Mouse (Mus musculus) intestine, postnatal 0 days (tissue): Measurements from ENCODE around the gene Nit1. TPM values are rescaled to one million over a fixed set of nuclear protein-coding genes. Genes with fewer than 3 reads are reported as not detected.

ENCODE experiments used
- ATAC-seq: fragments of 200-750 bp; cut with Nextera tagmentation; 2 replicates; pipeline ENCODE4 v1.8.0; 2017; ENCODE audit warnings: mild to moderate bottlenecking, moderate TSS enrichment, moderate library complexity
- H3K27ac ChIP-seq: fragments of 300-500 bp; sonication (generic); 2 replicates; pipeline ENCODE4 v1.5.1; 2014; ENCODE audit warnings: mild to moderate bottlenecking, low read depth, low read length, moderate library complexity
- H3K27me3 ChIP-seq: fragments of 300-500 bp; sonication (generic); replicated peaks from 2 replicates; pipeline ENCODE4 v1.6.1; 2014; ENCODE audit warnings: low read length, mixed read lengths; ENCODE audit not compliant: control insufficient read depth, insufficient read depth
- H3K36me3 ChIP-seq: fragments of 300-500 bp; sonication (generic); 2 replicates; pipeline ENCODE4 v1.6.1; 2014; ENCODE audit warnings: mild to moderate bottlenecking, moderate library complexity; ENCODE audit not compliant: control insufficient read depth, insufficient read depth
- H3K4me1 ChIP-seq: fragments of 300-500 bp; sonication (generic); replicated peaks from 2 replicates; pipeline ENCODE4 v1.6.1; 2014; ENCODE audit warnings: antibody characterized with exemption, low read length, mixed read lengths; ENCODE audit not compliant: control insufficient read depth, insufficient read depth
- H3K4me2 ChIP-seq: fragments of 300-500 bp; sonication (generic); replicated peaks from 2 replicates; pipeline ENCODE4 v1.6.1; 2014; ENCODE audit warnings: low read depth, mild to moderate bottlenecking, moderate library complexity
- H3K4me3 ChIP-seq: fragments of 300-500 bp; sonication (generic); 2 replicates; pipeline ENCODE4 v1.5.1; 2014; ENCODE audit warnings: low read depth, low read length
- H3K9ac ChIP-seq: fragments of 300-500 bp; sonication (generic); 2 replicates; pipeline ENCODE4 v1.6.1; 2014; ENCODE audit warnings: mild to moderate bottlenecking, low read depth, low read length
- H3K9me3 ChIP-seq: fragments of 300-500 bp; sonication (generic); 2 replicates; pipeline ENCODE4 v1.6.1; 2016; ENCODE audit warnings: mixed run types; ENCODE audit not compliant: control insufficient read depth
- CTCF ChIP-seq: sonication (generic); IDR thresholded peaks from 2 replicates; pipeline ENCODE4 v1.5.1; 2016; ENCODE audit warnings: low read depth, mild to moderate bottlenecking, control low read depth, antibody characterized with exemption, moderate library complexity
- WGBS: fragments of 180-500 bp; shearing (Covaris S2); extraction: QIAGEN DNeasy Blood & Tissue Kit; methylation state at CpG from one replicate; pipeline ENCODE4 v1.1.7; 2014; 5-methylcytosine and 5-hydroxymethylcytosine counted together
- polyA plus RNA-seq: library from polyadenylated mRNA; unstranded; fragments of >200 nt; fragmentation: Nextera tagmentation; extraction: Ambion mirVana; gene quantifications from 2 replicates; pipeline ENCODE4 v1.2.1, GENCODE M21; 2015

Gene Nit1
- polyA plus RNA-seq, 1 experiment from 2014 or later = 60.1 TPM

DNA sequence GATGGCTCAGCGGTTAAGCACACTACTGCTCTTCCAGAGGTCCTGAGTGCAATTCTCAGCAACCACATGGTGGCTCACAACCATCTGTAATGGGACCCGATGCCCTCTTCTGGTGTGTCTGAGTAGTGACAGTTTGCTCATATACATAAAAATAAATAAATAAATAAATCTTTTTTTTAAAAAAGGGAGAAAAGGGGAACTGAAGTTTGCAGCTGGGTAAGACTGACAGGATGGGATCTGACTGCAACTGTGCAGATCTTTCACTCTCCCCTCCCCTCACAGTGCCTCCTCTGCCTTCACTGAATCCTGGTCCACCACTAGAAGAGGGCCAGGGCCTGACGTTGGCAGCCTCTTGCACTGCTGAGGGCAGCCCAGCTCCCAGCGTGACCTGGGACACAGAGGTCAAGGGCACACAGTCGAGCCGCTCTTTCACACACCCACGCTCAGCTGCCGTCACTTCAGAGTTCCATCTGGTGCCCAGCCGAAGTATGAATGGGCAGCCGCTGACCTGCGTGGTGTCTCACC is 36.7 kb upstream of the Nit1 start:
- peaks cover 5% of the 10 kb centered on the region; the same call in 1 of the 2 replicates for H3K27me3 ChIP-seq
- H3K4me2 ChIP-seq = no peak overlapping the region
- no peak overlapping the region for H3K27ac ChIP-seq
- no peak for TF ChIP-seq CTCF
- no peaks in the 10 kb centered on the region for H3K9me3 ChIP-seq
- H3K4me3 ChIP-seq = no peak overlapping the region
- no peak for ATAC-seq
- peaks cover 5% of the 10 kb centered on the region; the same call in 1 of the 2 replicates for H3K4me1 ChIP-seq
- H3K36me3 ChIP-seq = no peaks in the 10 kb centered on the region
- 87% methylated on average over 11 of the region's 11 CpGs for WGBS
- H3K9ac ChIP-seq = no peak overlapping the region

- ATAC-seq = peak; percentile 20; the same call in 1 of the 2 replicates
- no peak overlapping the region for H3K9ac ChIP-seq
- 9% methylated on average over 31 of the region's 31 CpGs for WGBS
These were observed 34.6 kb upstream of the Nit1 start for GRCm38 (mm10) chr1:171379935-171380599.

DNA sequence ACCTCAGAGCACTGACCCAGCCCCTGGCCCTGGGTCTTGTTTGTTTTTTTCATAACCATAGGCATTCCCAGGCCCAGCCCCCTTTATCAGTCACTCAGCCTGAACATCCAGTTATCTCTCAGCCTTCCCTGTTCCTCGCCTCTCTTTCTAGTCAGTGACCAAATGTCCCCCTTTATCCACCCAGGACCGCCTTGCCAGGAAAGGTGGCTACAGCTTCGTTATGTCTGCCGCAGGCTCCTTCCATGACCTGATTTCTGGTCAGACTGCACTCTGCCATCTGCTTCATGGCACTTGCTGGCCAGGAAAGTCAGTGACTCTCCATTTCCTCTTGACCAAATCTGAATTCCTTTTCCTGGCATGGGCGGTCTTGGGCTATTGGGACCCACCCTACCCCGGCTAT is 32.9 kb upstream of the Nit1 start:
- no peak for ATAC-seq
- Histone ChIP-seq H3K36me3 (no peaks in the 10 kb centered on the region), H3K9me3 (no peaks in the 10 kb centered on the region), H3K27ac (no peak overlapping the region), H3K4me1 (peaks cover 9% of the 10 kb centered on the region; the same call in 1 of the 2 replicates), H3K9ac (no peak overlapping the region), H3K27me3 (peaks cover 5% of the 10 kb centered on the region; the same call in 1 of the 2 replicates), H3K4me2 (no peak overlapping the region), H3K4me3 (no peak overlapping the region)
- no peak for TF ChIP-seq CTCF
- WGBS = 82% methylated on average over 6 of the region's 6 CpGs

More at GRCm38 (mm10) chr1:171379935-171380599, 34.6 kb upstream of the Nit1 start:
- Histone ChIP-seq H3K9me3 (no peaks in the 10 kb centered on the region), H3K4me1 (peaks cover 9% of the 10 kb centered on the region; the same call in 1 of the 2 replicates), H3K4me3 (no peak overlapping the region), H3K27ac (no peak overlapping the region), H3K4me2 (peak overlapping the region; percentile 51), H3K36me3 (no peaks in the 10 kb centered on the region), H3K27me3 (peaks cover 5% of the 10 kb centered on the region; the same call in 1 of the 2 replicates)
- peak; percentile 87 for TF ChIP-seq CTCF

GRCm38 (mm10) chr1:171375646-171376097 is 30.2 kb upstream of the Nit1 start:
- Histone ChIP-seq H3K27ac (no peak overlapping the region), H3K4me1 (peaks cover 9% of the 10 kb centered on the region; the same call in 1 of the 2 replicates), H3K9ac (no peak overlapping the region), H3K4me2 (0 out of 2 replicates have a peak overlapping the region, but pooled peaks have one; percentile 10), H3K4me3 (no peak overlapping the region), H3K27me3 (peaks cover 3% of the 10 kb centered on the region; the same call in 1 of the 2 replicates), H3K36me3 (no peaks in the 10 kb centered on the region), H3K9me3 (no peaks in the 10 kb centered on the region)
- TF ChIP-seq CTCF = no peak
- ATAC-seq = peak; percentile 76
- WGBS = 28% methylated on average over 9 of the region's 9 CpGs

DNA sequence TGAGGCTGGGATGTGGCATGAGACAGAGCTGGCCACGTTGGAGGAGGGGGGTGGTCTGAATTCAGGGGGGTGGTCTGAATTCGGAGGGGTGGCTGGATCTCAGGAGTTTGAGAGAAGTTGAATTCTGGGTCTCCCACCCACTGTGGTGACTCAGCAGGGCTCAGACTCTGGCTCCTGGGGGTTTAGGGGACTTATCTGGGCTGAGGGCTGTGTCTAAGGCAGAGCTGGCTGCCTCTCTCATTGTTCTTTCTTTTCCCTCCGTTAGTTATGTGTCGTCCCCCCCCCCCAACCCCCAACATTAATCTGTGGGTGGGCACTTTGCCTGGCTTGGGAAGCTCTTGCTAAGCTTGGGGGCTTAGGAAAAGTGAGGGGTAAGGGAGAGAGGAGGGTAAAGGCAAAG is 28.5 kb upstream of the Nit1 start:
- Histone ChIP-seq H3K4me2 (no peak overlapping the region), H3K27ac (no peak overlapping the region), H3K9me3 (no peaks in the 10 kb centered on the region), H3K9ac (no peak overlapping the region), H3K27me3 (no peaks in the 10 kb centered on the region), H3K36me3 (no peaks in the 10 kb centered on the region), H3K4me3 (no peak overlapping the region), H3K4me1 (peaks cover 4% of the 10 kb centered on the region; the same call in 1 of the 2 replicates)
- WGBS = 10% methylated on average over 3 of the region's 4 CpGs
- no peak for ATAC-seq
- TF ChIP-seq CTCF = no peak

GRCm38 (mm10) chr1:171372880-171373279 is 27.4 kb upstream of the Nit1 start:
- ATAC-seq = no peak
- no peaks in the 10 kb centered on the region for H3K36me3 ChIP-seq
- no peak overlapping the region for H3K9ac ChIP-seq
- H3K9me3 ChIP-seq = no peaks in the 10 kb centered on the region
- peaks cover 4% of the 10 kb centered on the region; the same call in 1 of the 2 replicates for H3K4me1 ChIP-seq
- 58% methylated on average over 3 of the region's 3 CpGs for WGBS
- no peak overlapping the region for H3K27ac ChIP-seq
- H3K4me3 ChIP-seq = no peak overlapping the region
- TF ChIP-seq CTCF = no peak
- H3K4me2 ChIP-seq = no peak overlapping the region
- H3K27me3 ChIP-seq = no peaks in the 10 kb centered on the region
